26 mouse cellular contexts compared by ENCODE assay signal in the genomic region with DNA sequence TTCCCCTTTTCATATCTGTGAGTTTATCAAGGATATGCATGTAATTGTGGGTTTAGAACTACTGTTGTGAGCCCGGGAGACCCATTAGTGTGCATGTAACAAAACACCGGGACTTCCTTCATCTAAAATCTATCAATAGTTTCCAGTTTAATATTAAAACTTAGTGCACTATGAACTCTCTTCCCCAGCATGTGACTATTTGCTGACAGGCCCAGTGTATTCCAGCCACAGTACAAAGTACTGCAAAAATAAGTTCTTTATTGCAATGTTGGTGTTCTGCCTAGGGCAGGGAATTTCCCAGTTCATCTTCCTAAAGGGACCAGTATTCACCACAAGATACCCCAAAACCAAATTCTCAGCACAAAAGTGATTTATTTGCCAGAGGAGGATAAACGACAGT.
"Had no signal": no experiment of that assay in that cellular context is flagged by ENCODE, and none has a peak within 500 bp of the region (broad histone marks: within the 10 kb centered on the region; RNA-seq: fewer than 3 reads in every experiment).

No protein-coding gene starts in this region.

- H3K4me2 ChIP-seq: heart, embryonic 12.5 days; hindbrain, embryonic 12.5 days; hindbrain, embryonic 14.5 days; intestine, embryonic 15.5 days; limb, embryonic 12.5 days; liver, embryonic 11.5 days; liver, embryonic 13.5 days; liver, embryonic 15.5 days had no signal

- H3K9ac ChIP-seq: heart, embryonic 12.5 days; hindbrain, embryonic 12.5 days; hindbrain, embryonic 14.5 days; intestine, embryonic 15.5 days; limb, embryonic 12.5 days; liver, embryonic 13.5 days; liver, embryonic 15.5 days; liver, postnatal 0 days had no signal

- H3K27ac ChIP-seq: gastrocnemius, adult 2 months; heart, embryonic 10.5 days; hindbrain, embryonic 10.5 days; hindbrain, embryonic 12.5 days; hindbrain, embryonic 14.5 days; intestine, embryonic 15.5 days; layer of hippocampus, adult 2 months; left cerebral cortex, adult 2 months; limb, embryonic 10.5 days; limb, embryonic 12.5 days; liver, embryonic 13.5 days; liver, embryonic 15.5 days had no signal

- H3K27me3 ChIP-seq: heart, embryonic 12.5 days; hindbrain, embryonic 12.5 days; intestine, embryonic 15.5 days; limb, embryonic 12.5 days; liver, embryonic 13.5 days; liver, embryonic 15.5 days had no signal

- DNase-seq: gastrocnemius, adult 2 months; gastrocnemius, postnatal 10 days; gastrocnemius, postnatal 25 days; heart, adult 18-20 months; heart, postnatal 10 days; heart, postnatal 4 days; kidney, adult 18-20 months; kidney, postnatal 10 days; kidney, postnatal 25 days; liver, embryonic 13.5 days; liver, postnatal 0 days had no signal

- H3K4me1 ChIP-seq: heart, embryonic 10.5 days; heart, embryonic 12.5 days; hindbrain, embryonic 10.5 days; hindbrain, embryonic 12.5 days; intestine, embryonic 15.5 days; limb, embryonic 10.5 days; limb, embryonic 12.5 days; liver, embryonic 13.5 days; liver, embryonic 15.5 days had no signal

- H3K9me3 ChIP-seq: heart, embryonic 10.5 days; heart, embryonic 12.5 days; hindbrain, embryonic 10.5 days; hindbrain, embryonic 12.5 days; intestine, embryonic 15.5 days; limb, embryonic 10.5 days; limb, embryonic 12.5 days; liver, embryonic 13.5 days; liver, embryonic 15.5 days had no signal

- H3K36me3 ChIP-seq: heart, embryonic 10.5 days; heart, embryonic 12.5 days; hindbrain, embryonic 10.5 days; hindbrain, embryonic 12.5 days; intestine, embryonic 15.5 days; limb, embryonic 10.5 days; limb, embryonic 12.5 days; liver, embryonic 13.5 days; liver, embryonic 15.5 days had no signal

- H3K4me3 ChIP-seq: gastrocnemius, adult 2 months; heart, embryonic 10.5 days; heart, embryonic 12.5 days; hindbrain, embryonic 10.5 days; hindbrain, embryonic 12.5 days; intestine, embryonic 15.5 days; layer of hippocampus, adult 2 months; left cerebral cortex, adult 2 months; limb, embryonic 10.5 days; limb, embryonic 12.5 days; liver, embryonic 13.5 days; liver, embryonic 15.5 days had no signal

- ATAC-seq: hindbrain, embryonic 16.5 days; inflammation-experienced regulatory T-cells, adult 6 months; intestine, embryonic 15.5 days; intestine, postnatal 0 days; liver, postnatal 0 days had no signal
